Mouse (Mus musculus) hindbrain, embryonic 13.5 days (tissue): Measurements from ENCODE around the gene Zfp423. TPM values are rescaled to one million over a fixed set of nuclear protein-coding genes. Genes with fewer than 3 reads are reported as not detected.

Source experiments
- ATAC-seq: fragments of 200-750 bp; cut with Nextera tagmentation; 2 replicates; pipeline ENCODE4 v1.8.0; 2017; ENCODE audit warnings: moderate TSS enrichment; ENCODE audit not compliant: low FRiP score
- H3K27ac ChIP-seq: fragments of 300-500 bp; sonication (generic); 2 replicates; pipeline ENCODE4 v1.5.1; 2015; ENCODE audit warnings: inconsistent platforms, mild to moderate bottlenecking, moderate library complexity
- H3K27me3 ChIP-seq: fragments of 300-500 bp; sonication (generic); 2 replicates; pipeline ENCODE4 v1.6.1; 2015; ENCODE audit warnings: mild to moderate bottlenecking, inconsistent platforms
- H3K36me3 ChIP-seq: fragments of 300-500 bp; sonication (generic); 2 replicates; pipeline ENCODE4 v1.6.1; 2015; ENCODE audit warnings: mild to moderate bottlenecking, inconsistent platforms
- H3K4me1 ChIP-seq: fragments of 300-500 bp; sonication (generic); replicated peaks from 2 replicates; pipeline ENCODE4 v1.6.1; 2015; ENCODE audit warnings: inconsistent platforms
- H3K4me2 ChIP-seq: fragments of 300-500 bp; sonication (generic); 2 replicates; pipeline ENCODE4 v1.6.1; 2015; ENCODE audit warnings: inconsistent platforms, mild to moderate bottlenecking, moderate library complexity
- H3K4me3 ChIP-seq: fragments of 300-500 bp; sonication (generic); 2 replicates; pipeline ENCODE4 v1.5.1; 2015; ENCODE audit warnings: mild to moderate bottlenecking, inconsistent platforms
- H3K9ac ChIP-seq: fragments of 300-500 bp; sonication (generic); 2 replicates; pipeline ENCODE4 v1.6.1; 2015; ENCODE audit warnings: mild to moderate bottlenecking, inconsistent platforms
- H3K9me3 ChIP-seq: fragments of 300-500 bp; sonication (generic); 2 replicates; pipeline ENCODE4 v1.6.1; 2016; ENCODE audit warnings: inconsistent platforms
- WGBS: fragments of 180-500 bp; shearing (Covaris S2); methylation state at CpG from one replicate; pipeline ENCODE4 v1.1.7; 2015; 5-methylcytosine and 5-hydroxymethylcytosine counted together
- polyA plus RNA-seq: library from polyadenylated mRNA; unstranded; fragments of >200 nt; fragmentation: Nextera tagmentation; extraction: Ambion mirVana; gene quantifications from 2 replicates; pipeline ENCODE4 v1.2.1, GENCODE M21; 2015

The Zfp423 gene
- polyA plus RNA-seq, 1 experiment from 2014 or later = 39.6 TPM

DNA sequence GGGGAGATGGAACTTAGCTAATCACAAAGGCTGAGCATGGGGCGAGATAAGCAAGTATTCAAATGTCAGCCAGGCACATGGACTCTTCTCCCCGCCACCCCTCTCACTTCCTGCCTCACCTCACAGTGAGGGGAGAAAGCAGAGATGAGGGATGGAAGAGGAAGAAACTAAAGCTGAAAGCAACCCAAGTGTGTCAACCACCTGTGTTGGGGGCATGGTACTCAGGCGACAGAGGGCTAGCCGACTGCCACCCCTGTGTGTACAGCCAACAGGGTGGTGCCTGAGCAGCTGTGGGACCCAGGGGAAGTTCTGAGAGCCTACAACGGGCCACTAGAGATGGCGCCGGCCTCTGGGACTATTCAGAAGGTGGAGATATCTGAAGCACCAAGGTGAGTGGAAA is 327.6 kb downstream of the Zfp423 start:
- Histone ChIP-seq H3K4me1 (no peaks in the 10 kb centered on the region), H3K27me3 (no peaks in the 10 kb centered on the region), H3K9me3 (no peaks in the 10 kb centered on the region), H3K9ac (no peak overlapping the region), H3K4me2 (no peak overlapping the region), H3K27ac (no peak overlapping the region), H3K4me3 (no peak overlapping the region), H3K36me3 (no peaks in the 10 kb centered on the region)
- no peak for ATAC-seq
- 93% methylated on average over 7 of the region's 7 CpGs for WGBS

GRCm38 (mm10) chr8:87629656-87630055 is 329.7 kb downstream of the Zfp423 start:
- Histone ChIP-seq H3K9me3 (no peaks in the 10 kb centered on the region), H3K4me3 (no peak overlapping the region), H3K4me1 (no peaks in the 10 kb centered on the region), H3K9ac (no peak overlapping the region), H3K4me2 (no peak overlapping the region), H3K27me3 (no peaks in the 10 kb centered on the region), H3K36me3 (no peaks in the 10 kb centered on the region), H3K27ac (no peak overlapping the region)
- WGBS = 38% methylated on average over 6 of the region's 6 CpGs
- no peak for ATAC-seq

GRCm38 (mm10) chr8:87621181-87621580 is 338.2 kb downstream of the Zfp423 start:
- H3K4me1 ChIP-seq = peaks cover 19% of the 10 kb centered on the region
- no peaks in the 10 kb centered on the region for H3K36me3 ChIP-seq
- peak overlapping the region; percentile 66 for H3K27ac ChIP-seq
- H3K4me3 ChIP-seq = no peak overlapping the region
- H3K9ac ChIP-seq = no peak overlapping the region
- H3K27me3 ChIP-seq = no peaks in the 10 kb centered on the region
- ATAC-seq = no peak
- no peaks in the 10 kb centered on the region for H3K9me3 ChIP-seq
- no peak overlapping the region for H3K4me2 ChIP-seq
- WGBS = 85% methylated on average over 12 of the region's 12 CpGs

- Histone ChIP-seq H3K4me2 (no peak overlapping the region), H3K9me3 (no peaks in the 10 kb centered on the region), H3K4me1 (peaks cover 23% of the 10 kb centered on the region), H3K27ac (peak overlapping the region; percentile 74), H3K4me3 (no peak overlapping the region), H3K27me3 (0 out of 2 replicates have a peak, but pooled peaks cover 2% of the 10 kb centered on the region), H3K36me3 (no peaks in the 10 kb centered on the region), H3K9ac (no peak overlapping the region)
- ATAC-seq = peak; percentile 68; the same call in 1 of the 2 replicates
- 62% methylated on average over 6 of the region's 6 CpGs for WGBS
Observed at GRCm38 (mm10) chr8:87620225-87620624, 339.2 kb downstream of the Zfp423 start.

GRCm38 (mm10) chr8:87619529-87619928 is 339.9 kb downstream of the Zfp423 start:
- H3K36me3 ChIP-seq = no peaks in the 10 kb centered on the region
- WGBS = 71% methylated on average over 2 of the region's 2 CpGs
- no peak for ATAC-seq
- H3K9me3 ChIP-seq = no peaks in the 10 kb centered on the region
- H3K4me3 ChIP-seq = no peak overlapping the region
- 0 out of 2 replicates have a peak, but pooled peaks cover 2% of the 10 kb centered on the region for H3K27me3 ChIP-seq
- no peak overlapping the region for H3K9ac ChIP-seq
- H3K4me1 ChIP-seq = peaks cover 28% of the 10 kb centered on the region
- no peak overlapping the region for H3K4me2 ChIP-seq
- H3K27ac ChIP-seq = 0 out of 2 replicates have a peak overlapping the region, but pooled peaks have one; percentile 18

GRCm38 (mm10) chr8:87619118-87619517 is 340.3 kb downstream of the Zfp423 start:
- WGBS = 56% methylated on average over 7 of the region's 7 CpGs

GRCm38 (mm10) chr8:87613701-87614100 is 345.7 kb downstream of the Zfp423 start:
- Histone ChIP-seq H3K4me1 (peaks cover 9% of the 10 kb centered on the region; the same call in 1 of the 2 replicates), H3K36me3 (no peaks in the 10 kb centered on the region), H3K9ac (no peak overlapping the region), H3K4me2 (no peak overlapping the region), H3K9me3 (no peaks in the 10 kb centered on the region), H3K4me3 (no peak overlapping the region), H3K27ac (no peak overlapping the region), H3K27me3 (0 out of 2 replicates have a peak, but pooled peaks cover 2% of the 10 kb centered on the region)
- ATAC-seq = no peak
- 83% methylated on average over 1 of the region's 1 CpGs for WGBS

More at GRCm38 (mm10) chr8:87619118-87619517, 340.3 kb downstream of the Zfp423 start:
- Histone ChIP-seq H3K4me2 (no peak overlapping the region), H3K36me3 (no peaks in the 10 kb centered on the region), H3K9me3 (no peaks in the 10 kb centered on the region), H3K4me3 (no peak overlapping the region), H3K4me1 (peaks cover 28% of the 10 kb centered on the region), H3K9ac (no peak overlapping the region), H3K27ac (0 out of 2 replicates have a peak overlapping the region, but pooled peaks have one; percentile 18), H3K27me3 (0 out of 2 replicates have a peak, but pooled peaks cover 2% of the 10 kb centered on the region)
- ATAC-seq = no peak

Other genes starting within 250 kb of the Zfp423 start
- gene Cnep1r1, start 159.2 kb upstream of the Zfp423 start, polyA plus RNA-seq = 43.5 and 44.4 TPM in 2 replicates
- 37.1 and 39.0 TPM in 2 replicates for gene Heatr3, start 178.3 kb upstream of the Zfp423 start, polyA plus RNA-seq
- 9.5 and 9.9 TPM in 2 replicates for gene Tent4b, start 239.6 kb upstream of the Zfp423 start, polyA plus RNA-seq